Mouse (Mus musculus) MN1 (cell line): ENCODE data around the gene Shkbp1.

Source experiments
- DNase-seq: peaks from one replicate; pipeline ENCODE4 v3.0.0-alpha.2; 2016; ENCODE audit warnings: low spot score

Gene Shkbp1

DNA sequence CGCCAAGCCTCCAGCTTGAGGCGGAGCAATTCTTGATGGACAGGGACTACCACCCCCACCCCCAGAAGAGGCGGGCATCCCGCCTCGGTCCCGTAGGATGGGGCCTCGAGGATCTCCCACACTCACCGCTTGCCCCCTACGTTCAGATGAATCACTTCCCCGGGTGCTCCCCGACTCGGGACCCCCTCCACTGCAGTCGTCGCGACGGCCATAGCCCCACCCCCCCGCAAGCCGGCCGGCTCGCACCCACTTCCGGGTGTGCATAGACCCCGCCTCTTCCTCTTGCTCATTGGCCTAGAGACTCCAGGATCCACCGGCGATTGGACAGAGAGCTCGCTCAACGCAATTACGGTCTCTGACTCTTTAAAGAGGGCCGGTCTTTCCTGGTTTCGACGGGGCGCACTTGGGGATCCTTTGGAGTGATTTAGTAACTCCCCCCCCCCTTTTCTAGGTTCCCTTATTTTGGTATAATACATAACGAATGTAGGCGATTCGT, at the start of gene Shkbp1:
Shkbp1 (minus strand) TSS at position 275 of the 496 bp plus-strand sequence.
- peak; percentile 88 for DNase-seq

GRCm38 (mm10) chr7:27404203-27404942, 48.6 kb upstream of the Shkbp1 start:
- no peak for DNase-seq

GRCm38 (mm10) chr7:27402675-27403074, 46.9 kb upstream of the Shkbp1 start:
- DNase-seq = no peak

DNA sequence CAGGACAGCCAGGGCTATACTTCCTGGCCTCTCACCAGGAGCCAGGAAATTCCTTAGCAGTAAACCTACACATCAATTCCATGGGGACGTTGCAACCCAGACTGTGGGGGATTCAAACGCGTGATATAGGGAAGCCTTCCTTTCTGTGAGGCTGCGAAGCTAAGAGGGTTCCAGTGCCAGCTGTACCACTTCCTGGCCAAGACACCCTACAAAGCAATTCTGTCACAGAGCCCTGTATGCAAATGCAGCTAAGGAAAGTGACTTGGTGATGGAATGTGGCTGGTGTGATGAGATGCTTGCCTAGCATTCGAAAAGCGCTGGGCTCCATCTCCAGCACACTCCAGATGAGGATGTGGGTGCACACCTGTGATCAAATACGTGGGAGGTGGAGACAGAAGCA, 44.7 kb upstream of the Shkbp1 start:
- DNase-seq = no peak

GRCm38 (mm10) chr7:27397048-27397949, 41.5 kb upstream of the Shkbp1 start:
- peak; percentile 91 for DNase-seq

GRCm38 (mm10) chr7:27396184-27397047, 40.6 kb upstream of the Shkbp1 start:
- DNase-seq = peak; percentile 59

DNA sequence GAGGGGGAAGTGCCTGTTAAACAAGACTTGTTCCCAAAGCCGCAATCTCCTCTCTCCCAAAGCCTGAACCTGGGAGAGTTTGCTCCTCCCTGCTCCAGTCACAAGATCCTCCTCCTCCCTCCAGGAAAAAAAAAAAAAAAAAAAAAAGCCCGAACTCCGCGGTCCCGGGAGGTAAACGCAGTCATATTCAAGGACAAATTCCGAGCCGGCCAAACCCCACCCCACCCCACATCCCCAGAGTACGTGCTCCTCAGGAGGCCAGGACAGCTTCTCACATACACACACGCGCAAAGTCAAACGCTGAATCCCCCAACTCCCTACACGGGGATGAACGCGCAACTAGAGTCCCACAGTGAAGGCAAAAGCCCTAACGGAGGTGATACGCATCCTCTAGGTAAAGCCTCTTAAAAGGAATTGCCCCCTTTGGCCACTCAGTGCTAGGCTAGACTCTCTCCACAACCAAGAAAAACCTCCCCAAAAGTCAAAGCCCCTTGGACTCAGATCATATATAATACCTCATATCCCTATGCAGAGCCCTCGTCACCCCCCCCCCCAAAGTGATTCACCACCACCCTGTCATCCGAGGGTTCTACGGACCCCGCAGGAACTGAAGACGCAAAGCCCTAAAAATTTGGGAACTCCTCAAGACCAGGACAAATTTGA, 39.8 kb upstream of the Shkbp1 start:
- DNase-seq = peak; percentile 66

DNA sequence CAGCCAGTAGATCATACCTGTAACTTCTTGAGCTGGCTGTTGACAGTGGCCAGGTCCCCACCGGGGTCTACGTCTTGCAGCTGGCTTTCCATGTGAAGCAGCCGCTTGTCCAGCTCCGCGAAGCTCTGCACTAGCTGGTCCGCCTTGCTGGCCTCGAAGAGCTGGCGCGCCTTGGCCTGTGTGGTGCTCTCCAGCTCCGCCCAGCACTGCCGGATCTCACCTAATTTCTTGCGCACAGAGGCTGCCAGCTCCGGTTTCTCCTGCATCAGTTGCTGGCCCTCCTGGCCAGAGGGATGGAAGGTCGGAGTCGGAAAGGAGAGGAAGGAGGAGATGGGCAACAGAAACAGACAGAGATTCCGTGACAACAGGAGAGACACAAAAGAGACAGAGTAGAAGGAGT, 35.6 kb upstream of the Shkbp1 start:
- no peak for DNase-seq

DNA sequence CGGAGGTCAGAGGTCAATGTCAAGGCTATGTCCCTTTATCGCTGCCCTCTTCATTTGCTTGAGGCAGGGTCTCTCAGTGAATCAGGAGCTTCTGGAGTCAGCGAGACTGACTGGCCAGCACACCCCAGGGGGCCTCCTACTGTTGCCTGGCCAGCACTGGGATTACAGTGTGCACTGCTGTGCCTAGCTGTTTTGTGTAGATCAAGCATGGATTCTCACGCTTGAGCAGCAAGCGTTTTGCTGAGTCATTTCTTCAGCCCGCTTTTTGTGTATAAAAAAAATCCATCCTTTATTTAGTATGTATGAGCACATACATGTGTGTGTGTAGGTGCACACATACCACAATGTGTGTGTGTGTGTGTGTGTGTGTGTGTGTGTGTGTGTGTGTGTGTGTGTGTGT, 33.4 kb upstream of the Shkbp1 start:
- DNase-seq = peak; percentile 12

GRCm38 (mm10) chr7:27384731-27385130, 28.9 kb upstream of the Shkbp1 start:
- DNase-seq = peak; percentile 11

DNA sequence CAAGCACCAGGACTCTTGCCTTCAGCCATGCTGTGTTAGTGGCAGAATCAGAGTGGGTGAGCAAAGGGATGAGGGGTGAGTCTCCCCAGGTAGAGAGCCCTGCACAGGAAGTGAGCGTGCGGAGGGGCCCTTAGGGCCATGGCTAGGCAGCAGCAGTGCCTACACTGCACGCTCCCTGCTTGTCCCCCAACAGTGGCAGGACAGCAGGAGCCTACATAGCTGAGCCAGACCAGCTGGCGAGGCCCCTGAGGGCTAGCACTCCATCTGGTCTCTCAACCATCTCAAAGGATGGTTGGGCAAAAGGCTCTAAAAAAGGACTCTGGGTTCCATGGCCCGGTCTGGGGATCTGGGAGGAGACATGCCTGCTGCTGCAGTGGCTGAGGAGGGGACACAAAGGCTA, 28.3 kb upstream of the Shkbp1 start:
- DNase-seq = no peak

- peak; percentile 32 for DNase-seq
Observed at GRCm38 (mm10) chr7:27383233-27383632, 27.4 kb upstream of the Shkbp1 start.

GRCm38 (mm10) chr7:27381560-27381959, 25.7 kb upstream of the Shkbp1 start:
- DNase-seq = no peak

- DNase-seq = no peak
Observed at GRCm38 (mm10) chr7:27381009-27381408, 25.2 kb upstream of the Shkbp1 start.

DNA sequence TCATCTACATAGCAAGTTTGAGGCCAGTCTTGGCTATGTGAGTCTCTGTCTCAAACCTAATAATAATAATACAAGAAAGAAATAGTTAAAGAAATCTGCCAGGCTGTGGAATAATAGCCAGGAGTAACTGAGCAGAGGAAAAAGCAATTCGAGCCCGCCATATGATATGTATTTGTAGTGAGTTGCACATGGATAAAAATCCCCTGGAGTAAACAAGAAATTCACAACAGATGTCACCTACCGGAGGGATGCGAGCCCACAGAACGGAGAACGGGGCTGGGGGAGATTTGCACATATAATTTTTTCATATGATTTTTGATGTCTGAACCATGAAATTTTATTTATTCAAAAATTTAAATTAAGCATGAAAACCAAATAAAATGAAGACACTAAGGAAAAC, 24.0 kb upstream of the Shkbp1 start:
- no peak for DNase-seq

DNA sequence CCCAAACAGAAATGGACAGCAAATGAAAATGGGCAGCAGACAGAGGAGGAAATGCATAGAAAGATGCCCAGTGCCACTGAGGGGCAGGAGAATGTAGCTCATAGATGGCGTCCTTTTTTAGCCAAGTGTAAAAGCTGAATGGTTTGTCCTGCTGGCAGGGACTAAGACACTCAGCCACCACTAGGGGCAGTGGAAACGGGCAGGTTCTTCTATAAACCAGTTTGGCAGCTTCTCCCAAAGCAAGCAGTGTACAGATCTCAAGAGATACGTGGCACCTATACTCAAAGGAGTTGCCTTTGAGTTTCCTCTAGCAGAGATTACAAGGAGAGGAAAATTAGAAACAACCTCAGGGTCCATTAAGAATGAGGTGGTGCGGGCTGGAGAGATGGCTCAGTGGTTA, 22.6 kb upstream of the Shkbp1 start:
- no peak for DNase-seq

- DNase-seq = no peak
Observed at GRCm38 (mm10) chr7:27375274-27375673, 19.5 kb upstream of the Shkbp1 start.

DNA sequence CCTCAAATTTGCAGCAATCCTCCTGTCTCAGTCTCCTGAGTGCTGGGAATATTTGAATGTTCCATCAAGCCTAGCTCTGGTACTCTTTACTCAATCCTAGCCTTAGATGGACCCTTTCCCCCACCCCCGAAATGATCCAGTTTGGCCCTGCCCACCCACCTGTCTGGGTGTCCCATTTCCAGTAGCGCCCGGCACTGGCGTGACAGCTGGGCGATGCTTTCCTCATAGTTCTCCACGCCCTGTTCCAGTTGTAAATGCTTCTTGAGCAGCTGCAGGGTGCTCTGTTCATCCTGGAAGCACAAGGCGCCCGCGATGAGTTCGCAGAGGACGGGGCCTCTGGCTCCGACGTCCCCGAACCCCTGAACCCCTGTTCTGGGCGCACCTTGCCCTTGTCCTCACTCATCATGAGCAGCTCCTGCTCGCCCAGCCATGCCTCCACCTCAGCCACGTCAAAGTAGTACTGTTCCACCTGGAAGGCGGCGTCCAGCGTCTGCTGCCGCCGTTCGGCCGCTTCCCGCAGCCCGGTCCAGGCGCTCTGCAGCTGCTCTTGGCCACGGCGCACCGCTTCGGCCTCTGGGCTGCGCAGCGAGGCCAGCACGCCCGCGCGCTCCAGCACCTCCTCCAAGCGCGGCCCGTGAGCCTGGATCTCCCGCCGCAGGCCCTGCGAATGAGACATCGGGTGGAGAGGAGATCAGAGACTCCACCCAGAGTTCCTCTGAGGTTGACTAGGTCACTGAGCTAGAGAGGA, 16.1 kb upstream of the Shkbp1 start:
- DNase-seq = no peak

- DNase-seq = no peak
Observed at GRCm38 (mm10) chr7:27369111-27369510, 13.3 kb upstream of the Shkbp1 start.

DNA sequence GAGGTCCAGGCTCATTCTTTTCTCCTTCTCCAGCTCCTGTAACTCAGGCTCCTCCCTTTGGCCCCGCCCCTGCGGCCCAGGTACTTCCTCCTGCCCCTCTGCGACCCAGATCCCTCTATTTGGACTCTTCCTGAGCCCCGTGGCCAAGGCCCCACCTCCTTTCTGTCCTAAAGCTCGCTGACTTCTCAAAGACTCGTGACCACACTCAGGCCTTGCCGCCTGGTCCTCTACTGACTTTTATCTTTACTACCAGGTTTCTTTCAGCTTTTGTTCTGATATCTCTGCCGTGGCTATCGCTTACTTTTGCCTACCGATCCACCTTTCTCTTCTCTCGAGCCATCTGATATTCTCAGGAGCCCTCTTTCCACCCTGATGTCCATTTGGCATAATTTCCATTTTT, 12.2 kb upstream of the Shkbp1 start:
- no peak for DNase-seq
